Mouse (Mus musculus) MEL-GATA-1-ER (cell line): ENCODE measurements around the gene Plb1.

Experiments
- DNase-seq: peaks from one replicate; pipeline ENCODE4 v3.0.0-alpha.2; 2012; ENCODE audit warnings: low read depth; ENCODE audit errors: extremely low read depth

Plb1 gene

GRCm38 (mm10) chr5:32245385-32245784, 12.9 kb downstream of the Plb1 start:
- no peak for DNase-seq

DNA sequence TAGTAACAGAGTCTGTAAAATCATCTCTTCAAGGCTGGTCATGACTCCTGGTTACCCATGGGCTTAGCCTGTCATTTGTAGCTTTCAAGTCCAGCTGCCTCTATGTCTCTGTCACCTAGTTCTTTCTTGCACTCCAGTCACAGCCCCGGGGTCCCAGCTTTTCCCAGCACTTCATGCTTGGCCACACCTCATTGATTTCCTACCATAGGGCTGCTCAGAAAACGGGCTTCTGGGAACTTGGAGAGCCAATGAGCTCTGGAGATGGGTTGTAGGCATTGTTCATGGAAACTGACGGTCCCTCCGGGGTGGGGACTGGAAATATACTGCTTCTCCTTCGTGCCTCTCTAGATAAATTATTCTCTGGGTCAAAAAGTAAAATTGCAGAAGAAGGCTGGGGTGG, 28.2 kb downstream of the Plb1 start:
- no peak for DNase-seq

DNA sequence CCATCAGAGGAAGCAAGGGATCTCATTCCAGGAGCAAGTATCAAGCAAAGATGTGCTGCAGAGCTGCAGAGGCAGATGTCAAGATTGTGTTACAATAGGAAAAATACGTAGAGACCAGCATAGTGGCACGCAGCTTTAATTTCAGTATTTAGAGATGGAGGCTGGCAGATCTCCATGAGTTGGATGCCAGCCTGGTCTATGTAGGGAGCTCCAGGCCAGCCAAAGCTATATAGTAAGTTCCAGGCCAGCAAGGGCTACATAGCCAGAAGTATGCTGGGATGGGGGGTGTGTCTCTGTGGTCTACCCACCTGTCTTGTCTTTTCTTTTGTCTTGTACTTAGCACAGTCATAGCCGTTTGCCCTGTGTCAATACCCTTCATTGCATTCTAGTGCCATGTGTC, 28.7 kb downstream of the Plb1 start:
- DNase-seq, result no peak

DNA sequence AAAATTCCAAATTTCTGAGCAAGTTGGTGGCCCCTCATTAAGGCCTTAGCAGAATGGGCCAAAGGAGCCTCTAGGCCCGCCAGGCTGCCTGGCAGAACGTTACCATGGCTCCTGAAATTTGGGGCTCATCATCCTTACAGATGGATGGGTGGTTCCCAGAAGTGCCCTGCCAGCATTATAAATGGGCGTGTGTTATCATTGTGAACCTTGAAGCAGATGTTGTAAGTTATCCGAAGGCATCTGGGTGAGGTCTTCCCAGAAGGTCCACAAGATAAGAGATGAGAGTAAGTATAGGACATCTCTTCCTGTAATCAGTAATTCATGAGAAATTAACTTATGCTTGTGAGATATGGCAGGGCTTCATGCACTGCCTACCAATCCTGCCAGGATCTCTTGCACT, 30.0 kb downstream of the Plb1 start:
- DNase-seq, result no peak

- no peak for DNase-seq
Observed at GRCm38 (mm10) chr5:32272502-32272901, 40.0 kb downstream of the Plb1 start.

- DNase-seq, result no peak
Observed at GRCm38 (mm10) chr5:32278000-32278694, 45.6 kb downstream of the Plb1 start.

DNA sequence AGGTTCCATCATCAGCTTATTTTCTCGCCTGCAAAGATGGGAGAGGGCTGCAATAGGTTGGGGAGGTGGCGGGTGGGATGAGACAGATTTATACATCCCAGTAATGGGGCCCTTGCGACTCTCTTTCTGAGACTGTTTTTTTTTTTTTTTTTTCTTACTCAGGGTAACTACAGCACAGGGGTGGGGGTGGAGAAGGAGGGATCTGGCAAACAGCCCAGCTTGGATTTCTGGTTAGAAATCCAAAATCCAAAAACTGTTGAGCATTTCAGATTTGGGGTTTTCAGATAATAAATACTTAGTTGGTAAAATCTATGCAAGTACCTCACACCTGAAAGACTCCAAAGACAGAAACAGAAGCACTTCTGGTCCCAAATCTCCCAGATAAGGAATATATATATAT, 47.6 kb downstream of the Plb1 start:
- DNase-seq, result no peak

DNA sequence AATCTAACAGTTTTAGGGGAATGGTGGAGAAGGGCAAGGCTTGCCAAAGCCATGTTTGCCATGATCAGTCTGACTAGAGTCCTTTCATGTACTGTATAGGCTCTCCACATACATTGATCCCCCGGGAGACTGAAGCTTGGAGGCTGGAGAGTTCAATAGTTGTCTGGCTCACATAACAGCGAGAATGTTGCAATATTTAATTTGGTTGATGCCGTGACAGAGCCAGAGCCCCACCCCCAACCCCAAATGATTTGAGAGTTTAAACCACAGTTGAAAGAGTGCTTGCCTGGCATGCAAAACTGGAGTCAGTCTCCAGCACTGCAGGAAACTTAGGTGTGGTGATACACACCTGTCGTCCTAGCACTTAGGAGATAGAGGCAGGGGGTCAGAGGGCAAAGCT, 49.8 kb downstream of the Plb1 start:
- no peak for DNase-seq

GRCm38 (mm10) chr5:32283457-32283856, 50.9 kb downstream of the Plb1 start:
- DNase-seq, result no peak

GRCm38 (mm10) chr5:32286315-32286714, 53.8 kb downstream of the Plb1 start:
- DNase-seq, result no peak

- DNase-seq, result no peak
Observed at GRCm38 (mm10) chr5:32288021-32288420, 55.5 kb downstream of the Plb1 start.

GRCm38 (mm10) chr5:32291316-32291715, 58.8 kb downstream of the Plb1 start:
- no peak for DNase-seq

DNA sequence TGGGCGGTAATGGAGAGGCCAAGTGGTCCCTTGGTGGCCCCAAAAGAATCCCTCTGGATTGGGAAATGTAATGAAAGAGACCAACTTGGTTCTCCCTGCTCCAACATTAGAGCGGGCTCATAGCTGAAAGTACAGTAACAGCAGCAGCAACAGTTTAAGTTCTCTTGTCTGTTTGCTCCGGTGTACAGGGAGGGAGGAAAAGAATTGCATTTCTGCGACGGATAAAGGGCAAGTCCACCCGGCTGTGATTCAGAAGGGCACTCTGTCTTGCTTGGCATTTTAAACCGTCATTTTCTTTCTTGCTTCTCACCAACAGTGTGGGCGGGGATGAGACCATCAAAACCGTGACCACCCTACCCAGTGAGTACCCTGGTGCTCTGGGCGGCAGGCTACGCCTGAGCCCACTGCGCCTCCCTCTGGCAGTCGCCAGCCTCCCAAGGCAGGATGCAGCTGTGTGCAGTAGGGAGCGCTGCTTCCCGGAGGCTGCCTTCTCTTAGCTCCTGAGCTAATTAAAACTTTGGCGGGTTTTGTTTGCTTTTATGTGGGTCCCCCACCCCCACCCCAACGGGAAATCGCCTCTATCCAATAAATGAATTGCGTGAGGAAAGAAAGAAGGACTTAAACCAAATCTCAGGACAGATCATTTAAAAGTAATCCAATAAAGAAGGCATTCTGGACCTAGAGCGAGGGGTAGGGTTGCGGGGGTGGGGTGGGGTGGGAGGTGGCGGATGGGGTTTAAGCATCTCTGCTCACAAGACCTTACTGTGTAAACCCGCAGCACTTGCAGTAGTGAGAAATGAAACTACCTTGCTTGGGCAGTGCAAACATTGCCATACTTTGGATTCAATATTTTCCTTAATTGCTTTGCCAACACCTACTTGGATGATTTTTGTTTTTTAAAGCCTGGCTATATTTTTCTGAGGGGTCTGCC, 70.7 kb downstream of the Plb1 start:
- DNase-seq, result no peak

DNA sequence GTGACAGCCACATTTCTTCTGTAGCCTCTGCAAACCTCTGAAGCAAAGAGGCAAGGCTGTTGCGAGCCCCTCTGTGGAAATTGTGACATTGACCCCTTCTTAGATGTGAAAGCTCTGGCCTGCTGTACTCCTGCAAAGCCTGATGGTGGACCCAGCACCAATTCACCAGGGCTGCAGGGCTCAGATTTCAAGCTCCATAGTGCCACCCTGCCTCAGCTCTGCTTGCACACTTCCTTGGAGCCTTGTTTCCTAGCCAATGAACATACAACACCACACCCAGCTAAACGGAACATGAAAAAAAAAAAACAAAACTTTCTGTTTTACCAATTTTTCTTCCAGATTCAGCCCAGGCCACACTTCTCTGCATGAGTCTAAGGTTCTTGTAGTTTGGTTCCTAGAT, 74.6 kb downstream of the Plb1 start:
- DNase-seq, result no peak

DNA sequence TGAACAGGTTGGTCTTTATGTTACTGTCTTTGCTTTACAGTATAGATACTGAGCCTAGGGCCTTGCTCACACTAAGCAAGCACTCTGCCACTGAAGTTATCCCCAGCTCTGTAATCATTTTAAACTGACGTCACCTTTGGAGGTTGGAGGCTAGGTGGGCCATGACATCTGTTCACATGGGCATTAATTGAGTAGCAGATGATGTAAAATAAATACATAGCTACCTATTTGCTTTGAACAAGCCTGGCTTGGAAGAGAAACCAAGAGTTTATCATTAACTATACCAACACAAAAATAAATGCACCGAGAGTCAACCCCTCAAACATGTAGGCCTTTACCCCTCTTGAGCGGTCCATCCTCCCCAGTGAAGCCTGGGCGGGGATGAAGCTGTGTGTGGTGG, 76.1 kb downstream of the Plb1 start:
- DNase-seq, result no peak

DNA sequence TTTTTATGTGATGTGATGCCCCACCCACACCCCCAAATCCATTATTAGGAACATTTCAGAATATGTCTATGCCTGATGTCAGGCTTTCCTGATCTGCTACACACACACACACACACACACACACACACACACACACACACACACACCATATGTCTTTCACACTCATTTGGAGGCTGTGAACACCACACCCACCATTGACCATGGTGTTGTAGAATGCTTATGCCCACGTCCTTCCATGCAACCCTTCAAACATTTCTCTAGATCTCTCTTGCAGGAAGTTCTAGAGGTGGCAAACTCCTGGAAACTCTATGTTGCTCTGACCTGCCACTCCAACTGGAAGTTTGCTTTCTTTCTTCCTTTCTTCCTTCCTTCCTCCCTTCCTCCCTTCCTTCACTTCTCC, 77.2 kb downstream of the Plb1 start:
- DNase-seq, result no peak

GRCm38 (mm10) chr5:32310802-32311201, 78.3 kb downstream of the Plb1 start:
- no peak for DNase-seq

DNA sequence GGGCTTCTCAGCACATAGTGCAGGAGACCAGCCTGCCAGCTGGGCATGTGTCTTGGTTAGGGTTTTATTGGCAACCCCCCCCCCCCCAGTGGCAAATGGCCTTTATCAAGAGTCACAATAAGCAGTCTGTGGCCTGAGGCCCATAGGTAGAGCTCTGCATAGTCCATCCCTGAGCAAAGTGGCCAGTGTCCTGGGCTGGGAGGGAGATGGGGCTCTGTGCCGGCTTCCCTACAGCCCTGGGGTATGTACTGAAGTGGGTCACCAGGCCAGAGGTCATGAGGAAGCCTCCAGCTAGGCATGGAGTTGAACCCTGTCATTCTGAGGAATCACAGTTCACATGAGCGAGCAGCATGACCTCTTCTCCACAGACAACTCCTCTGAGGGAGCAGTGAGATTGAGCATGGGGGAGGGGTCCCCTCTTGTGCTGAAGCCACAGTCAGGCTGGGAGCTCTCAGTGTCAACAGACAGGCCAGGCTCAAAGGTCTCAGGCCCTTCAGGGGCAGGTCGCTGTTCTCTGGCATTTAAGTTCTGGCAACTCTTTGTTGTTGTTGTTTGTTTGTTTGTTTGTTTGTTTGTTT, 79.2 kb downstream of the Plb1 start:
- DNase-seq, result no peak

DNA sequence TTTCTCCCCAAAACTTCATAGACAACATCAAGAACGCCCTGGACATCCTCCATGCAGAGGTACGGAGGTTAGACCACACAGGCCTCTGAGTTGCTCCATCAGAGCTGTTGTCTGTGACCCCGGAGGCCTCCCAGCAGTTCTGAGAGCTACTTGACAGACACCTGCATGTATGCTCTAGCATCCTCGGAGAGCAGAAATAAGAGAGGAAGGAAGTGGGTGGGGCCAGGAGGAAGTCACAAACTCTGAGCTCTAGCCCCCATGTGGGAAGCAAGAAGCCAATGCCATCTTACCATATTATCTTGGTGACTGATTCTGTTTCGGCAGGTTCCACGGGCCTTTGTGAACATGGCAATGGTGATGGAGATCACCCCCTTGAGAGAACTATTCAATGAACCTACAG, 81.2 kb downstream of the Plb1 start:
- no peak for DNase-seq

- no peak for DNase-seq
Observed at GRCm38 (mm10) chr5:32314731-32315130, 82.2 kb downstream of the Plb1 start.

DNA sequence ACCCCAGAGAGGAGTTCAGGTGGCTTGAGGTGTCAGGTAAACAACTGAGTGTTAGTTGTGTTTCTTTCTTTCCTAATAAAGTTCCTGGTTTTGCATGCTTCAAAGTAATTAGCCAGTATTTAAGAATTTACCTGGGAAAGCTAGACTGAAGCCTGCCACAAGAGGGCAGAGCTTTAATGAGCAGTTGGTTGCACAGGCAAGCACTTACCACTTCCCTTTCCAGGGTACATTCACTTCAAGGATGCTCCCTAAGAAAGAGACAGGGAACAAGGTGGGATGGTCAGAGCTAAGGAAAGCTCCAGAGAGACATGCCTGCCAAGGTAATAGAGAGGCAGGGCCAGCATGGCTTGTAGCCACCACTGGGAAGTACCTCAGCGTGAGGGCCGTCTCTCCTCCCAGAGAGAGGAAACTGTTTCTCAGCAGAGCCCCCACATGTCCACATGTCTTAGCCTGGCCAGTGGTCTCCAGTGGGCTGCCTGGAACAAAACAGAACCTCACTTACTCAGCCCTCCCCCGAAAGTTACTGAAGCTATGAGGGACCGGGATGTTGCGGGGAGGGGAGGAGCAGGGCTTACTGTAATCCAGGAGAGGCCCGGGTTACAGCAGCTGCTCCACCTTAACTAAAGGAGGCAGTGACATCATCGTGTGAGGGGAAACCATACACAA, 89.8 kb downstream of the Plb1 start:
- DNase-seq, result peak; percentile 16

DNA sequence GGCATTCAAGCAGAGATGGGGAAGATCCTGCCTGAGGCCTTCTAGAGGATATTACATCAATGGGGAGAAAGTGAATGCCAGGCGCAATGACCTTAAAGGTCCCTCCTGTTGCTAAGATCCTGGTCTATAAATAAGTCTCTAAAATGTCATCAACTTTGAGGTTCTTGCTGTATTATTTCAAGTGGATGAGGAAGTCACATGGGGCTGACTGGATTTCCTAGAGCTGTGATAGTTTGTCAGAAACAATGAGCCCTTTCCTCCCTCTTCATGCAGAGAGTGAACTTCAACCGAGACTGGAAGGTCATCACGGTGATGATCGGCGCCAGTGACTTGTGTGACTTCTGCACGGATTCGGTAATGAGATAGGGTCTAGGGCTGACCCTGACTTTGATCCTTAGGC, 95.6 kb downstream of the Plb1 start:
- DNase-seq, result no peak
